Mouse (Mus musculus): ENCODE data around the gene Mdn1. TPM values are rescaled to one million over a fixed set of nuclear protein-coding genes. Genes with fewer than 3 reads are reported as not detected.
A peak's percentile ranks its signal among the peaks of the same experiment; 100 is the strongest.

Mdn1 gene
- total RNA-seq, 1 experiment, result 143 TPM

DNA sequence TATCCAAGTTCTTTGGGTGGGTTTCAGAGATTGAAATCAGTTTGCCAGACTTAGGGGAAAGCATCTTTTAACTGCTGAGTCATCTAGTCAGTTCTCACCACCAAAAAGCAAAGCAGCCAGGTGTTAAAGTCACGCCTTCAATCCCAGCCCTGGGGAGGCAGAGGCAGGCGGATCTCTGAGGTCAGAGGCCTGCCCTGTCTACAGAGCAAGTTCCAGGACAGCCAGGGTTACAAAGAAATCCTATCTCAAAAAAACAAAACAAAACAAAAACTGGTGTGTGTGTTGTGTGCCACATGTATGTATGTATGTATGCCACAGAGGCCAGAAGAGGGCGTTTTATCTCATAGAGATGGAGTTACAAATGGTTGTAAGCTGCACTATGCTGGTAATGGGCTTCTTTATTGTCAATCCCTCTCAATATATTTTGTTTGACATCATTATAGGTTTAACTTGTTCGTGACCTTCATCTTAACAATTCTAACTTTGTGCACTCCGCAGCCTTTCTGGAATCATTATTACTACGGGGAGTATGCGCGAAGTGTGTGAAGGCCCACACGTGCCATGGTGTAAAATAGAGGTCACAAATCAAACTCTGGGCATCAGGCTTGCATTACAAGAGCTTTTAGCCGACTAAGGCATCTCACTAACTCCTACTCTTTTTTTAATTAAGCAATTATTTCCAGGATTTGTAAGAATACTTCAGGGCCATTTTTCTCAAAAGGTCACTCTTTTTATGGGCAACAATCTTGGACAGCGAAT lies 594 bp upstream of the Mdn1 start:
- DNase-seq (ENCODE audit: low read depth, low spot score), result peak; percentile 25
- TF ChIP-seq HCFC1 (IDR thresholded peaks at IDR 0.05; ENCODE audit: borderline replicate concordance, insufficient read depth, low read length) (no peak), MAFK (IDR thresholded peaks at IDR 0.05; ENCODE audit: insufficient read depth, low read depth, low read length) (peak; percentile 89)
- peaks cover 11% of the 10 kb centered on the region for H3K36me3 ChIP-seq (ENCODE audit: control insufficient read depth, insufficient read depth, low read length, poor library complexity, severe bottlenecking)

DNA sequence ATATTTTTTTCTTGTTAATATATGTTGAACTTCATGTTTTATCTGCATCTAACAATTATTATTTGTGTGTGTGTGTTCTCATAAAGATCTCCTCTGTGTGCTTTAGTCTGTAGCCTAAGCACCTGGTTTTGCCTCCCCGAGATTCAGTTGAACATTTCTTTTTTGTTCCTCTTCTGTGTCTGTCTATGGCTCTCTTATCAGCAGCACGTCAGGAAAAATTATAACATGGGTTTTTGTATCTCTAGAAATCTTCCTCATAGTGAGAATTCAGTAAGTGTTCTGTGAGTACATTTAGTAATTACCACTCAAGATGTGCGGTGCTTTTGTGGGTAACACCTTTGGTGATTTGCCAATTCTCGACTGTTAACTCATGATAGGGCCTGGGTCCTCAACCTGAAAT lies 8.9 kb downstream of the Mdn1 start:
- Histone ChIP-seq H3K27ac (ENCODE audit: insufficient read depth, low read depth, low read length, poor library complexity, severe bottlenecking) (no peak overlapping the region), H3K9me3 (ENCODE audit: control insufficient read depth, insufficient read depth, low read depth, low read length) (no peaks in the 10 kb centered on the region), H3K4me1 (ENCODE audit: control insufficient read depth in 2 of 2, insufficient read depth in 2 of 2, low read length in 2 of 2, poor library complexity in 1 of 2) (no peaks in the 10 kb centered on the region), H3K9ac (ENCODE audit: insufficient read depth, low read depth, low read length, poor library complexity, severe bottlenecking) (no peak overlapping the region), H3K36me3 (ENCODE audit: control insufficient read depth, insufficient read depth, low read length, poor library complexity, severe bottlenecking) (peaks cover 30% of the 10 kb centered on the region), H3K4me3 (ENCODE audit: insufficient read depth in 1 of 2, low read depth in 1 of 2, low read length in 2 of 2, poor library complexity in 1 of 2, severe bottlenecking in 1 of 2) (no peak overlapping the region)
- DNase-seq (ENCODE audit: low read depth, low spot score), result no peak
- in situ Hi-C loops (cut with MboI; ENCODE audit: low sequenced_read_pairs in 2 of 2, unreplicated experiment in 2 of 2), result no loop called here
- TF ChIP-seq MAFK (IDR thresholded peaks at IDR 0.05; ENCODE audit: insufficient read depth, low read depth, low read length) (no peak), ZNF384 (IDR thresholded peaks at IDR 0.05; ENCODE audit: low read depth, low read length) (no peak), HCFC1 (IDR thresholded peaks at IDR 0.05; ENCODE audit: borderline replicate concordance, insufficient read depth, low read length) (no peak), CHD2 (IDR thresholded peaks at IDR 0.05; ENCODE audit: low read depth, low read length) (no peak), ZC3H11A (IDR thresholded peaks at IDR 0.05; ENCODE audit: borderline replicate concordance, low read depth, low read length) (no peak)

More for the DNA sequence above, 594 bp upstream of the Mdn1 start:
- Histone ChIP-seq H3K9ac (ENCODE audit: insufficient read depth, low read depth, low read length, poor library complexity, severe bottlenecking) (peak overlapping the region; percentile 79), H3K4me1 (ENCODE audit: control insufficient read depth in 2 of 2, insufficient read depth in 2 of 2, low read length in 2 of 2, poor library complexity in 1 of 2) (peaks cover 0 to 2% of the 10 kb centered on the region in 2 experiments; a peak in 1 of 4 replicates), H3K4me3 (ENCODE audit: insufficient read depth in 1 of 2, low read depth in 1 of 2, low read length in 2 of 2, poor library complexity in 1 of 2, severe bottlenecking in 1 of 2) (peak overlapping the region; percentile 87 to 99), H3K9me3 (ENCODE audit: control insufficient read depth, insufficient read depth, low read depth, low read length) (no peaks in the 10 kb centered on the region), H3K27ac (ENCODE audit: insufficient read depth, low read depth, low read length, poor library complexity, severe bottlenecking) (peak overlapping the region; percentile 86)
- in situ Hi-C loops (cut with MboI; ENCODE audit: low sequenced_read_pairs in 2 of 2, unreplicated experiment in 2 of 2), result no loop called here

DNA sequence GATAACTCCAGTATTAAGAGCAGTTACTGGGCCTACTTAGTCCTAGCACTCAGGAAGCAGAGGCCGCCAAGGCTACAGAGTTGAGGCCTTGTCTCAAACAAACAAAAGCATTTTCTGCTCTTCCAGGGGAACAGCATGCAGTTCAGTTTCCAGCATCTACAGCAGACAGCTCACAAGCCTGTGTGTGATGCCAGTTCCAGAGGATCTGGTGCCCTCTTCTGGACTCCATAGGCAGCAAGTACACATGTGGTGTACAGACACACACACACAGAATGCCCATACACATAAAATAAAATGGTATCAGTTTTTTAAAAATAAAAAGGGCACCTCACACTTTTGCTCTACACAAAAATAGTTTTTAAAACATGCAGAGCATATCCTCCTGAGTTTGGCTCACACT lies 11.4 kb downstream of the Mdn1 start:
- no peak for DNase-seq (ENCODE audit: low read depth, low spot score)
- no peaks in the 10 kb centered on the region for H3K4me1 ChIP-seq (ENCODE audit: control insufficient read depth in 2 of 2, insufficient read depth in 2 of 2, low read length in 2 of 2, poor library complexity in 1 of 2)
- H3K27ac ChIP-seq (ENCODE audit: insufficient read depth, low read depth, low read length, poor library complexity, severe bottlenecking), result no peak overlapping the region
- H3K36me3 ChIP-seq (ENCODE audit: control insufficient read depth, insufficient read depth, low read length, poor library complexity, severe bottlenecking), result peaks cover 38% of the 10 kb centered on the region
- no peak for TF ChIP-seq ZNF384 (IDR thresholded peaks at IDR 0.05; ENCODE audit: low read depth, low read length)
- H3K4me3 ChIP-seq (ENCODE audit: insufficient read depth in 1 of 2, low read depth in 1 of 2, low read length in 2 of 2, poor library complexity in 1 of 2, severe bottlenecking in 1 of 2), result no peak overlapping the region
- in situ Hi-C loops (cut with MboI; ENCODE audit: low sequenced_read_pairs in 2 of 2, unreplicated experiment in 2 of 2), result no loop called here
- no peaks in the 10 kb centered on the region for H3K9me3 ChIP-seq (ENCODE audit: control insufficient read depth, insufficient read depth, low read depth, low read length)
- H3K9ac ChIP-seq (ENCODE audit: insufficient read depth, low read depth, low read length, poor library complexity, severe bottlenecking), result no peak overlapping the region

DNA sequence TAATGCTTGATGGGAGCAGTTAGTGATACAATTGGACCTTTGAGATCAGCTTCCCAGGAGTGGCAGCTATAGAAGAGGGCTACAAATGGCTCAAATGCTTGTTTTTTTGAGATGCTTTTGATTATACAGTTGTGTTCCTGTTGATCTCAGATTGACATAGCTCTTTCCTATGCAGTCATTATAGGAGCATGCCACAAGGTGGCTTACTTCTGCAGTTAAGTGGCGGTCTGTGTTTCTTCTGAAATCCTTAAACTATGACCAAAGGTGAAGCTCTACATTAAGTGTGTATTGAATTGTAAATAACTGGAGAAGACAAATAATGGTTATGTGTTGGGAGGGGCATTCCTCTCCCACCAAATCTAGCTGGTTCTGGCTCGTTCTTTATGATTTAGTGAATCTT lies 12.9 kb downstream of the Mdn1 start:
- Histone ChIP-seq H3K9me3 (ENCODE audit: control insufficient read depth, insufficient read depth, low read depth, low read length) (no peaks in the 10 kb centered on the region), H3K27ac (ENCODE audit: insufficient read depth, low read depth, low read length, poor library complexity, severe bottlenecking) (no peak overlapping the region), H3K9ac (ENCODE audit: insufficient read depth, low read depth, low read length, poor library complexity, severe bottlenecking) (no peak overlapping the region), H3K4me1 (ENCODE audit: control insufficient read depth in 2 of 2, insufficient read depth in 2 of 2, low read length in 2 of 2, poor library complexity in 1 of 2) (no peaks in the 10 kb centered on the region), H3K4me3 (ENCODE audit: insufficient read depth in 1 of 2, low read depth in 1 of 2, low read length in 2 of 2, poor library complexity in 1 of 2, severe bottlenecking in 1 of 2) (no peak overlapping the region), H3K36me3 (ENCODE audit: control insufficient read depth, insufficient read depth, low read length, poor library complexity, severe bottlenecking) (peaks cover 34% of the 10 kb centered on the region)
- DNase-seq (ENCODE audit: low read depth, low spot score), result no peak
- TF ChIP-seq HCFC1 (IDR thresholded peaks at IDR 0.05; ENCODE audit: borderline replicate concordance, insufficient read depth, low read length), result no peak
- no peak for TF ChIP-seq ZC3H11A (IDR thresholded peaks at IDR 0.05; ENCODE audit: borderline replicate concordance, low read depth, low read length)
- TF ChIP-seq CHD2 (IDR thresholded peaks at IDR 0.05; ENCODE audit: low read depth, low read length), result no peak
- no peak for TF ChIP-seq MAFK (IDR thresholded peaks at IDR 0.05; ENCODE audit: insufficient read depth, low read depth, low read length)
- no peak for TF ChIP-seq ZNF384 (IDR thresholded peaks at IDR 0.05; ENCODE audit: low read depth, low read length)
- in situ Hi-C loops (cut with MboI; ENCODE audit: low sequenced_read_pairs in 2 of 2, unreplicated experiment in 2 of 2), result no loop called here

DNA sequence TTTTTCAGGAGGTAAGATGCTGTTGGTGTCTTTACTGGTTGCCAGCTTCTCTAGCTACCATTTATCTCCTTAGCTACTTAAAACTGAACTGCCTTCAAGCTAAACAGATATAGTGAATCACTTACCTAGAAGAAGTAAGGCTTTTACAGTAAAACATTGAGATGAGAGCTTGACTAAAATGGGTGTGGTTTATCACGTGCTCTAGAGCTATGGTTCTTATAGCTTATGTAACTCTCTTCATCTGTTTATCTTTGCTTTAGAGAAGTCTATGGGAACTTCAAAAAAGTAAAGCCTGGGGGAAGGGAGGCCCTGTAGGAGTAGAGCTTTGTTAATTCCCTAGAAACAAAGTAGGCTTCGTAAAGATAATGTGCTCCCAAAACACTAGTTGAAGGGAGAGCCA lies 17.1 kb downstream of the Mdn1 start:
- Histone ChIP-seq H3K4me3 (ENCODE audit: insufficient read depth in 1 of 2, low read depth in 1 of 2, low read length in 2 of 2, poor library complexity in 1 of 2, severe bottlenecking in 1 of 2) (no peak overlapping the region), H3K36me3 (ENCODE audit: control insufficient read depth, insufficient read depth, low read length, poor library complexity, severe bottlenecking) (peaks cover 38% of the 10 kb centered on the region), H3K27ac (ENCODE audit: insufficient read depth, low read depth, low read length, poor library complexity, severe bottlenecking) (no peak overlapping the region), H3K4me1 (ENCODE audit: control insufficient read depth in 2 of 2, insufficient read depth in 2 of 2, low read length in 2 of 2, poor library complexity in 1 of 2) (no peaks in the 10 kb centered on the region), H3K9ac (ENCODE audit: insufficient read depth, low read depth, low read length, poor library complexity, severe bottlenecking) (no peak overlapping the region), H3K9me3 (ENCODE audit: control insufficient read depth, insufficient read depth, low read depth, low read length) (no peaks in the 10 kb centered on the region)
- no peak for DNase-seq (ENCODE audit: low read depth, low spot score)
- in situ Hi-C loops (cut with MboI; ENCODE audit: low sequenced_read_pairs in 2 of 2, unreplicated experiment in 2 of 2), result no loop called here
- TF ChIP-seq ZC3H11A (IDR thresholded peaks at IDR 0.05; ENCODE audit: borderline replicate concordance, low read depth, low read length) (no peak), CHD2 (IDR thresholded peaks at IDR 0.05; ENCODE audit: low read depth, low read length) (no peak), HCFC1 (IDR thresholded peaks at IDR 0.05; ENCODE audit: borderline replicate concordance, insufficient read depth, low read length) (no peak), ZNF384 (IDR thresholded peaks at IDR 0.05; ENCODE audit: low read depth, low read length) (no peak), MAFK (IDR thresholded peaks at IDR 0.05; ENCODE audit: insufficient read depth, low read depth, low read length) (no peak)
